Mouse (Mus musculus): ENCODE results near the gene Prrt1.
A peak's percentile ranks its signal among the peaks of the same experiment; 100 is the strongest.

Prrt1 gene

DNA sequence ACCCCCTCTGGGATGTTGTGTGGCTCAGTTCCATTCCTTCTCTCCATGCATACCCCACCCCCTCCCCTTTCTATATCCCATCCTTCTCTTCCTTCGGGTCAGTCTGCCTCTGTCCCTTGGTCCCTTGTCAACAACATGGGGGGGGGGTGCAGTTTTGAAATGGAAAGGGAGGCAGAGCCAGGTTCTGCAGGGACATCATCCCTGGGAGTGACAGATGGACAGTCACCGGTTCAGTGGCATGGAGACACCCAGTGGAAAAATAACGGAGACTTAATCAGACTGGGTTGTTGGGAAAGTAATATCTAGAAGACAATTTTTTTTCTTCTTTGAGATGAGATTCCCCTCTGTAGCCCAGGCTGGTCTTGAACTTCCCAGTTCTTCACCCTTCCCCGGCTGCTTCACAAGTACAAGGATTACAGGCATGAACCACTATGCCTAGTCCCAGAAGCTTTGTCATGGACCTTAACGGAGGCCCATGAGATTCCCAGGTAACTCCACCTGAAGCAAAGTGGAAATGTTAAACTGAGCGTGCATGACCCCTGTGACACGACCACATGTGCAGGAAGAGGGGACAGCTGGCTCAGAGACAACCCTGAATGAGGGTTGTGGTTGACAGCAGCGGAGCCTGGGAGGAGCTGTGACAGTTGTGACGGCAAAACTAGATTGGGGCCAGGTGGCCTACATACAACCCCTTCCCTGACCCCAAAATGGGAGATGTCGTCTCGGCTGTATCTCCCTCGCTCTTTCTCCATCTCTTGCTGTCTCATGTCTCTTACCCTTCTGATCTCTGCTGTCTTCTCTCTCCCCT, 667 bp downstream of the Prrt1 start:
- DNase-seq = no peak

DNA sequence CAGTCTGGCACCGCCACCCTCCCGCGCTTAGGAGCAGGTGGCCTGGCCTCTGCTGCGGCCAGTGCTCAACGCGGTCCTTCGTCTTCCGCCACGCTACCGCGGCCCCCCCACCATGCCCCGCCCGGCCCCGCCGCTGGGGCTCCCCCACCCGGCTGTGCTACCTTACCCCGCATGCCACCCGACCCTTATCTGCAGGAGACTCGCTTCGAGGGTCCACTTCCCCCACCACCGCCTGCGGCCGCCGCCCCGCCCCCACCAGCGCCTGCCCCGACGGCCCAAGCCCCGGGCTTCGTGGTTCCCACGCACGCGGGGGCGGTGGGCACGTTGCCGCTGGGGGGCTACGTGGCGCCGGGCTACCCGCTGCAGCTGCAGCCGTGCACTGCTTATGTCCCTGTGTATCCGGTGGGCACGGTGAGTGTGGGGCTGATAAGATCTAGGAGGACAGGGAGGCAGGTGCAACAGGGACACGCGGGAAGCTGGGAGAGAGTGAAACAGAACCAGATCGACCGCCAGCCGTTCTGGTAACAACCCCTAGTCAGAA, 1.5 kb downstream of the Prrt1 start:
- DNase-seq = no peak

DNA sequence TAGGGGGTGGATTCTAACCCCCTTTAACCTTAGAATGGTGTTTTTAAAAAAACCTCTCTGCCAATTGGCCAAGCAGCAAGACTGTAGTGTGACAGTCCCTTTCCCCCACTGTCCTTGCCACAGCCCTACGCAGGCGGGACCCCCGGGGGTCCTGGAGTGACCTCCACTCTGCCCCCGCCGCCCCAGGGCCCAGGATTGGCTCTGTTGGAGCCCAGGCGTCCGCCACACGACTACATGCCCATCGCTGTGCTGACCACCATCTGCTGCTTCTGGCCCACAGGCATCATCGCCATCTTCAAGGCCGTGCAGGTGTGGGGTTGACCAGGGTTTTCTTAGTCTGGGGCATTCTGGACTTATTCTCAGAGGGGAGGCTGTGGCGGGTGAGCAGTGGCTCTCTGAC, 2.3 kb downstream of the Prrt1 start:
- DNase-seq = no peak

DNA sequence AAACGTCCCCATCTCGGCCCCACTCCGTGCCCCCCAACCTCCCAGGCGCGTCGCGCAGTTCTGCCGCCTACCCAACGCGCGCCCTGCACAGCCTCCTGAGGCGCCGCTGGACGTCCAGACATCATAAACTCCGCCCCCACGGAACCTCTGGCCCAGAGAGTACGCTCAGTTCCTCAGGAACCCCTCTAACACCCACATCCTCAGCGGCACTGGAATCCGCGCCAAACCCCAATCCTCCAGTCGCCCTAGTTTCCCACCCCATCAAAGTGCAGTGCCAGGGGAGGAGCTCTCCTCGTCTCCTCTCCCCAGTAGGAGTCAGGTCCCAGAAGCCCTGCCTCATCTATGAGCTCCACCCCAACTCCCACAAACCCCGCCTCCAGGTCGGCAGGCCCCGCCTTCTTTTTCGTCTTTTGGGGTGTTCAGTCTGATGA, 2.9 kb downstream of the Prrt1 start:
- peak; percentile 81 for DNase-seq

DNA sequence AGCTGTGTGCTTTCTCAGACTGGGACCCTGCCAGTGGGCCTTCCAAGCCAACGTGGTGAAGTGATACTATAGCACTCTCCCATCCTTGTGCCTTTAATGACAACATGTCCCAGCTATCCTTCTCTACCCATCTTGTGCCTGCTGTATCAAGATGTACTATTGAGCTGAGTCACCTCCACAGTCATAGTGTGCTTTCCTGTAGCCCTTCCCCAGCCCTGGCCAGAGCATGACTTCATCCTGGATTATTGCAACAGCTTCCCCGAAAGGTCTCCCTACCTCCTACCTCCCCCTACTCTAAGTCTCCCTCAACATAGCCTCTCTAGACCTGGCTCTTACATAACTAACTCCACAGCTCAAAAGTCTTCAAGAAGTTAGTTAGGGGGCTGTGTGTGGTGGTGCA, 6.3 kb downstream of the Prrt1 start:
- no peak for DNase-seq

DNA sequence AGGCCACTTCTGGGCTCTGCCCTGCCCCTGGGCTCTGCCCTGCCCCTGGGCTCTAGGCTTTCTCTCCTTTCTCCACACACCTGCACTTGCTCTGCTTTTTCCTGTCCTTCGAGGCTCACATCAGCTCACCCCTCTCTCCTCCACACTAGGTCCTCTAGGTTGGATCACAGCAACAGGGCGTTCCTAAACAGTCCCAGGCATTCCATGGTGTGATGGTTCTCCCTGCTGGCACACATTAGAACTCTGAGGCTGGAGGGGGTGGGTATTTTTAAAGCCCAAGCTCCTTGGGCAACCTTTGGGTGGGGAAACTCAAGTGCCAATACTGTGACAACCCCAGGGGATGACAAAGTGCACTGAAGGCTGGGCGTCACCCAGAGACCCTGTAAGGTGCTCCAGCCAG, 8.1 kb downstream of the Prrt1 start:
- no peak for DNase-seq

DNA sequence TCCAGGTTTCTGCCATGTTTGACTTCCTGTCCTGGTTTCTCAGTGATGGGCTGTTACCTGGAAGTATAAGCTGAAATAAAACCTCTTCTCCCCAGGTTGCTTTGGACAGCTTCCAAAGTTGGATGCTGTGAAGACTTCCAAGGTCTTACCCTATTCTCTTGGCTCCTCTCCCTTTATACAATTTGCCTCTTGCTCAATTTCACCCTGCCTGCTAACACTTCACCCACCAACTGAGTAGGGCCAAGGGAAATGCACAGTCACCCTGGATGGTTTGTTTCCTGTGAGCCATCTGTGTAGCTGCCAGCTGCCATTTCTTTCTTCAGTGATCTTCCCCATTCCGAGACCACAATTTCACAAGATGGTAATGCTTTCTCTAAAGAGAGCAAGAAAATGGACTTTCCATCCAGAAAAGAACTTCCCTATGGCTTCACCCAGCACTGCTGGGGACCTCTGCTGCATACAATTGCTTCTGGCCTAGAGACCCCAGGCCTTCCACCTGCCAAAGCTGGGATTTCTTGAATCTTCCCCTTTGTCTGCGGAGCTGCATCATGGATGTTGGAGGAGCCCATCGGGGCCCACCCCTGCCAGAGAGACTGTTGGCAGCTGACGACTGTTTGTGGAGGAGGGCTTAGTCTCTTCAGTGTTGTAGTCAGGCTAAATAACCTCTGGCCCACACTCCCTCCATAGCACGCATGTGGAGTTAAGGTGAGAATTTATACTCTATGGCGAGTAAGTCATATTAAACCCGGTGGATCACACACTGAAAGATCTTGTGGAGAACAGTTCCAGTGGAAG, 10.3 kb downstream of the Prrt1 start:
- DNase-seq = no peak

DNA sequence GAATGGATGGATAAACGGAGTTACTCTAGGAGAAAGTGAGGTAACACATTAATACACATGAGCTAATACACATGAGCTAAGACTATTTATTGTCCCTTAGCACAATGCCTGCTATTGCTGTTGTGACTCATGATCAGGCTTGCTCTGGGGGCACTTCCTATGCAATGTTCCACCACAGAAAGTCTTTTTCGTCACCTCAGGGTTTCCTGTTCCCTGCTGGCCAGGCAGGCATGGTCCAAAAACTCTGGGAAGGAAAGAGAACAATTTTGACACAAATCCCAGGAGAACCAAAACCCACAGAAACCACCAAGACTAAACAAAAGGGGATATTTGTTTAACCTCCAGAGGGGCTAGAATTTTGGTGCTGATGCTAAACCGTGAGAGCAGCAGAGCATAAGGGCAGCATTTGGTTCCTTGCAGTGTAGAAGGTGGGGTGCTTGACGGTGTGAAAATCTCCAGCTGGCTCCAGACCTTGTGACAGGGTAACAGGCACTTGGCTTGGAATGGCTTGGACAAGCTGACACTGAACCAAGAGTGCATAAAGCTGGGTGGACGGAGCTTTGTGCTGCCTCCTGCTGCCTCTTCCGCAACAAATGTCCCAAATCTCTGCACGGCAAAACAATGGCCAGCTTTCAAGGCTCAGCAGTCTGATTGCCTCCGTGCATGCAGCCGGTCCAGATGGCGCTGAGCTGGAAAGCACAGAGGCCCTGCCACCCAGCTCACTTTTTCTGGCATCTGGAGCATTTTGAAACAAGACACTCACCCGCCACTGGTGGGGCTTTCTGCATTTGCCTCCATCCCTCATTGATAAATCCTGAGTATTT, 11.7 kb downstream of the Prrt1 start:
- no peak for DNase-seq

DNA sequence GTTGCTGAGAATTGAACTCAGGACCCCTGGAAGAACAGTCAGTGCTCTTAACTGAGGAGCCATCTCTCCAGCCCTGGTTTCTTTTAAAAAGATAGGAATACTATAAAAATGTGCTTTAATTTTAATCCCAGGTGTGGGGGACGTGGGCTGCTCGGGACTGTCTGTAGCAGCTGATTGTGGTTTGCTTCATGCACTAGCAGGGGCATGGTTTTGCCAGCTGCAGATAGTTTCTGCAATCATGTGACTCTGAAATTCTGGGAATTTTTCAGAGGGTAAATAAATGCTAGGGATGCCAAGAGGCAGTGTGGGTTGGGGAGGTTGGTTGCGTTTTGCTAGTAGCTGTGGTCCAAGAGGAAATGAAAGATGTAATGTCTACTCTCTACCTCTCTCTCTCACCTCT, 12.6 kb downstream of the Prrt1 start:
- DNase-seq = no peak

DNA sequence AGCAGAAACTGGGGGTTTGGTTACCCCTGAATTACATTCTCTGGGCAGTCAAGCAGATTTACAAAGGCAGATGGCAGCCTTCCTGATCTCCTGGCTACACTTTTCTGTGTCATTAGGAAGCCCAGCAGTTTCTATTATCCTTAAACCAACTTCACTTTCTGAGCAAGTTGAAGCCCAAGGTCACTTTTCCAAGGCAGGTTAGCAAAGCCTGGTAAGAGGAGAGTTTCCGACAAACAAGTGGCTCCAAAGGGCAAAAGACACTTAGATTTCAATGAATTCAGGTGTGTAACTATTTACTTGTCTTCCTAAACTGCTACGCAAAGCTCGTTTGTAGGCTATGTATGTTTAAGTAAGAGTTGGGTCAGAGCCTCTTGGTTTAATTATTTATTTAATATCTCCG, 14.0 kb downstream of the Prrt1 start:
- DNase-seq = no peak

DNA sequence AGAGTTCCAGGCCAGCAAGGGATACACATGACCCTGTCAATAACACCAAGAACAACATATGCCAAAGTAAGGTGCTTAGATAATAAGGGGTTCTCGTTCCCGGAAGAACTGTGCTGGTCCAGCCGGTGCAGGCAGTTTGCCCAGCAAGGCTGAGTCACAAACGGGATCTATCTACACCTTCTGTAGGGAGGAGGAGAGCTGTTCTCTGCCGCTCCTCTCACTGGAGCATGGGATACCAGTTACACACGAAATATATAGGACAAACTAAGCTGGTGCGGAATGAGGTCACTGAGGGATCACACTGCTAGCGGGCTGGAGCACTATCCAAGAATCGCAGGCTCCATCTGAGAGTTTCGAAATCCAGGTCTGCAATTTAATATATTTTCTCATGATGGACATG, 14.6 kb downstream of the Prrt1 start:
- DNase-seq = no peak

DNA sequence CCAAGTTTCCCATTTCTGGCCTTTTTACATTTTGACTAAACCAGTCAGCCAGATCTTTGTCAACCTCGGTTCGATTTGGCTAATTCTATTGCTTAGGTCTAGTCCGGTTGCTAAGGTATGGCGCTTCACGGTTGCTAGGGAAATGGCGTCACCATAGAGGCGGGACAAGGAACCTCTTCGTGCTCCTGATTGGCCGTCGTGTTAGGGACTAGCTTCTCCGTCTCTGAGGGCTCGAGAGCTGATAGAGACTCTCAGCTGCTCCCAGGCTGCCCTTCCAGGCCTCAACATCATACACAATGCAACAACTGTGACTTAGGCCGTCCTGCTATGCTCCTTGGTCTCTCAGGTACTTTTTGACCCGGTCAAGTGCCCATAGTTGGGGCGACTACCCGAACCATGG, 15.3 kb downstream of the Prrt1 start, which contains the start of gene Fkbpl:
TSS of gene Fkbpl (plus strand) at position 157 of the 400 bp plus-strand sequence.
- DNase-seq = peak; percentile 98

DNA sequence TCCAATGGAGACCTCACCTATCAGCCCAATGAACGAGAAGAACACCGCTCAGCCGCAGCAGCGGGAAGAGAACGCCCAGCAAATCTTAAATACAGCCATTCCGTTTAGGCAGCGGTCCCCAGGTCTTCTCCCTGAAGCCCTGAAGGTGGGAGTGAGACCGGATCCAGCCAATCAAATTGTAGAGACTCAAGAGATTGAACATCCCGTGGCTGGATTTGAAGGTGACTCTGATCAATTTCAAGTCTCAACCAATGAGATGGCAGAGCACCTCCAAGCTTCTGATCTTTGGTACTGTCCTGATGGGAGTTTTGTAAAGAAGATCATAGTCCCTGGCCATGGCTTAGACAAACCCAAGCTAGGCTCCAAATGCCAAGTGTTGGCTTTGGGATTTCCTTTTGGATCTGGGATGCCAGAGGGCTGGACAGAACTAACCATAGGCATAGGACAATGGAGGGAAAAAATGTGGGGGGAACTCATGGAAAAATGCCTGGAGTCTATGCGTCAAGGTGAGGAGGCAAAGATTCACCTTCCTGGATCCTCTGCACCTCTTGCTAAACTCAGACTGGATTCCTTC, 16.0 kb downstream of the Prrt1 start:
- no peak for DNase-seq

DNA sequence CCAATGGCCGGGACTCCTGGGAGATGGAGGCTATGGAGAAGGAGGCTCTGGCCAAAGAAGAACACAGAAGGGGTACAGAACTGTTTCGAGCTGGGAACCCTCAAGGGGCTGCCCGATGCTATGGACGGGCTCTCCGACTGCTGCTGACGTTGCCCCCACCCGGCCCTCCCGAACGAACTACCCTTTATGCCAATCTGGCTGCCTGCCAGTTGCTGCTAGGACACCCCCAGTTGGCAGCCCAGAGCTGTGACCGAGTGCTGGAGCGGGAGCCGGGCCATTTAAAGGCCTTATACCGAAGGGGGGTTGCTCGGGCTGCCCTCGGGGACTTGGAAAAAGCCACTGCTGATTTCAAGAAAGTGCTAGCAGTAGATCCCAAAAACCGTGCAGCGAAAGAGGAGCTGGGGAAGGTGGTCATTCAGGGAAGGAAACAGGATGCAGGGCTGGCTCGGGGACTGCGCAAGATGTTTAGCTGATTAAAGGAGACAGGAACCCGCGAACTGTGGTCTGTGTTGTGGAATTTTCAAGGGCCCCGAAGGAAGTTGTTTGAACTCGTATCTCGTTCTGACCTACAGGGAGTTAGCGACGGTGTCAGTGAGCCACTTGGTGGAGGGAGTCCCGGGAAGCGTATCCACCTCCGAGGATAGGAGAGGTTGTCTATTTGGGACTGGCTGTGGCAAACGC, 16.6 kb downstream of the Prrt1 start:
- DNase-seq = no peak

DNA sequence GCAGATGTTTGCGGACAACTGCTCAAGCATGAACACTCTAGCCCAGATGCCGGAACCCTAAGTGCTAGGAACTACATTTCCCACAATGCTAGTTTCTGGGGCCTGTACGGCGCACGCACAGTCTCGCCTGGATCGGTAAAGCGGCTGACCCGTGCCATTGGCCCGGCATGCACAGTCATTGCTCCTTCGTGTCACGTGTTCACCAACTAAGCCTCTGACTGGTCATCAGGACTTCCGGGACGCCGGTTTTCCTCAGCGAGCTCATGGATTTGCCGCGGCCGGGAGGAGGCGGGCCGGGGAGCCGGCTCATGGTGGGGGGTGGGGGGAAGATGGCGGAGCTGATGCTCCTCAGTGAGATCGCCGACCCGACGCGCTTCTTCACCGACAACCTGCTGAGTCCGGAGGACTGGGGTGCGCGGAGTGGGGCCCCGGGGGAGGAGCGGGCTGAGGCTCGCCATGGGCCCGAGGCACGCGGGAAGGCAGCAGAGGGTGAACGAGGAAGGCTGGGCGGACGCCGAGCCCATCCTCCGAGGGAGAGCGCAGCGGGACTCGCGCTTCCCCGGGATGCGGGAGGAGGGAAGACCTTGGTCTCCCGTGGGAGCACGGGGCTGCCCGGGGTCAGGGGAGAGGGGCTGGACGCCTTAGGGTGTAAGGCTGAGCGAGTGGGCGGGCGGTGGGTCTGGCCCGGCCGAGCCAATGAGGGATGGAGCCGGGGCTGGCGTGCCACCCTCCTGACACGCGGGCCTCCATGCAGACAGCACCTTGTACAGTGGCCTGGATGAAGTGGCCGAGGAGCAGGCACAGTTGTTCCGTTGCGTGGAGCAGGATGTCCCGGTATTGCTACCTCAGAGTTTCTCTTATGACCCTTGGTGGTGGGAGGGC, 17.8 kb downstream of the Prrt1 start, which contains the start of gene Atf6b:
TSS of gene Atf6b (plus strand) at position 241 of the 882 bp plus-strand sequence.
- DNase-seq = peak; percentile 92

DNA sequence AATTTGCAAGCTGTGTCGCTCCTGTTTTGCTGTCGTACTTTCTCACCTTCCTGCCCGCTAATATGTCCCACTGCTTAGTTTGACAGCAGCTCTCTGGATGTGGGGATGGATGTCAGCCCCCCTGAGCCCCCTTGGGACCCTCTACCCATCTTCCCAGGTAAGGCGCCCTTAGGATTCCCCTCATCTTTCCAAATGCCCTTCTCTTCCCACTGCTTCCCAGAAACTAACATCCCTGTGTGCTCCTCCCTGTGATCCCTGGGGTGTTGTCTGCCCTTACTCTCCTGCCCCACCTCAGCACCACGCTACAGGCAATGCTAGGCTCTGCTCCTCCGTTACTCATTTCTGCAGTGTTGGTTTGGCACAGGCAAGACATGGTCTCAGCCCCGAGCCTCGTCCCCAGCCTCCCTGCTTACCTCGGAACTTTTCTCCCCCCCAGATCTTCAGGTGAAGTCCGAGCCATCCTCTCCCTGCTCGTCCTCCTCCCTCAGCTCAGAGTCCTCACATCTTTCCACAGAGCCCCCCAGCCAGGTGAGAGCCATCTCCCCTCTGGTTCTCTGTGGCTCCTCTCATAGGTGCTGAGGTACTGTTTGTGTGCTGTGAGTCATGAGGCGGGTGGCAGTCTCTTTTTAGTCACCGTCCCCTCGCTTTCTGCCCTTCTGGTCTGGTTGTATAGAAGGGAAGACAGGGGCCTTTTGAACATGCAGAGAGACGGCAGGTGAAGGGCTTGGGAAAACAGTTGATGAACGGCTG, 19.0 kb downstream of the Prrt1 start:
- DNase-seq = no peak

DNA sequence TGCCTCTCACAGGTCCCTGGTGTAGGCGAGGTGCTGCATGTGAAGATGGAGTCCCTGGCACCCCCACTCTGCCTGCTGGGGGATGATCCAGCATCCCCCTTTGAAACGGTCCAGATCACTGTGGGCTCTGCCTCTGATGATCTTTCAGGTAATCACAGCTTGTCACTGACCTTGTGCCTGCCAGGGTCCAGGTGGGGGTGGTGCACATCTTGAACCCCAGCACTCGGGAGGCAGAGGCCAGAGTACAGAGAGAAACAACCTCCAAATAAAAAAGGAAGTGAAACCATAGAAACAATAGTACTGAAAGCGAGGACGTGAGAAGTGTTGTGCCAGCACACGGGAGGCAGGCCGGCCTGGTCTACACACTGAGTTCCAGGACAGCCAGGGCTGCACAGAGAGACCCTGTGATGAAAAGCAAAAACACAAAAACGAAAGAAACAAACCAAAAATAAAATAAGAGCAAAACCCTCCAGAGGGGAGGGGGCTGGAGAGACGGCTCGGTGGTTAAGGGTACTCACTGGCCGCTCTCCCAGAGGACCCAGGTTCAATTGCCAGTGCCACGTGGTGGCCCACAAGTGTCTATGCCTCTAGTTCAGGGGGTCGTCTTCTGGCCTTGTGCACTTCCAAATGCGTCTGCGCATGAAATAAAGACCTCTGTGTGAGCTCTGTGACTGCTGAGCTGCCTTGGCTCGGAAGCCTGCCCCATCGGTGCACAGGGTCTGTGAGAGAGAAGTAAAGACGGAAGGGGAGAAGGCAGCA, 20.0 kb downstream of the Prrt1 start:
- no peak for DNase-seq

DNA sequence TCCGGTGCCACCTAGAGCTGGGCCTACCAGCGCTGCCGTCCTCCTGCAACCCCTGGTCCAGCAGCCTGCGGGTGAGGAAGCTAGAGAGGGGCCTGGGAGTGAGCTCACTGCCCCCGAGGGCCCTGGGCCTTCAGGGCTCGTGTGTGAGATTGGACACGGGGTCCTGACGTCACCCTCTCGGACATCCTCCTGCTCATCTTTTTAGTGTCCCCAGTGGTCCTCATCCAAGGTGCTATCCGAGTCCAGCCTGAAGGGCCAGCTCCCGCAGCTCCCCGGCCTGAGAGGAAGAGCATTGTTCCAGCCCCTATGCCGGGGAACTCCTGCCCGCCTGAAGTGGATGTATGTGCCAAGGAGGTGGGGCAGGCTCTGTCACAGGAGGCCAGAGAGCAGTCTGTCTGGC, 21.4 kb downstream of the Prrt1 start:
- no peak for DNase-seq

DNA sequence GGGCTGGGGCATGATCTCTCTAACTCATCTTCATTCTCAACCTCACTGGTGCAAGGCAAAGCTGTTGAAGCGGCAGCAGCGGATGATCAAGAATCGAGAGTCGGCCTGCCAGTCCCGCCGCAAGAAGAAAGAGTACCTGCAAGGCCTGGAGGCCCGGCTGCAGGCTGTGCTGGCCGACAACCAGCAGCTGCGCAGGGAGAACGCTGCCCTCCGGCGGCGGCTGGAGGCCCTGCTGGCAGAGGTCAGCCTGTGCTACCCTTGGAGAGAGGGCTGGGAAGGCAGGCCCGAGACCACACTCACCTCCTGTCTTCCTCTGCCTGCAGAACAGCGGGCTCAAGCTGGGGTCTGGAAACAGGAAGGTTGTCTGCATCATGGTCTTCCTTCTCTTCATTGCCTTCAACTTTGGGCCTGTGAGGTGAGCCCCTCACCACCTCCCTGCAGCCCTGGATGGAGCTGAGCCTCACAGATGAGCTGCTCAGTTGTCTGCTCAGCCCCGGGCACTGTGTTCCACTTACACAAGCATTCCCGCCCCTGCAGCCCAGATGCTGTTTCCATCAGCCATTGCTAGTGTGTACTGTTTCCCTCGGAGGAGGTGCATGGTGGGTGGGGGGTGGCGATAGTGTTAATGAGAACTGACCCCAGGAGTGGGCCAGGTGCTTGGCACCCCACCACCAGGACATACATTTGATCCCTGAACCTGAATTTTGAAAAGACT, 22.3 kb downstream of the Prrt1 start:
- no peak for DNase-seq

All from lung, postnatal 14 days (tissue).